Mouse (Mus musculus): ENCODE data around the gene Epha8.

The Epha8 gene

GRCm38 (mm10) chr4:136904767-136905539 lies 51.7 kb downstream of the Epha8 start:
- no peak for DNase-seq (ENCODE audit: low read depth)

GRCm38 (mm10) chr4:136899154-136899553 lies 57.5 kb downstream of the Epha8 start:
- peak; percentile 23 for DNase-seq (ENCODE audit: low read depth)

GRCm38 (mm10) chr4:136898637-136899036 lies 58.0 kb downstream of the Epha8 start, which contains the start of gene C1qa:
TSS of gene C1qa (minus strand) at chr4:136898803.
- no peak for DNase-seq (ENCODE audit: low read depth)

- DNase-seq (ENCODE audit: low read depth), result no peak
Measured at GRCm38 (mm10) chr4:136898084-136898598, 58.5 kb downstream of the Epha8 start.

GRCm38 (mm10) chr4:136896461-136896860 lies 60.2 kb downstream of the Epha8 start:
- no peak for DNase-seq (ENCODE audit: low read depth)

GRCm38 (mm10) chr4:136895861-136896260 lies 60.8 kb downstream of the Epha8 start:
- DNase-seq (ENCODE audit: low read depth), result no peak

- no peak for DNase-seq (ENCODE audit: low read depth)
Measured at GRCm38 (mm10) chr4:136894821-136895220, 61.8 kb downstream of the Epha8 start.

- DNase-seq (ENCODE audit: low read depth), result no peak
Measured at GRCm38 (mm10) chr4:136893691-136894543, 62.7 kb downstream of the Epha8 start.

- peak; percentile 76 for DNase-seq (ENCODE audit: low read depth)
Measured at GRCm38 (mm10) chr4:136892811-136893210, 63.8 kb downstream of the Epha8 start, which contains the start of gene C1qc. TSS of gene C1qc (minus strand) at chr4:136893065.

- no peak for DNase-seq (ENCODE audit: low read depth)
Measured at GRCm38 (mm10) chr4:136892371-136892770, 64.2 kb downstream of the Epha8 start.

GRCm38 (mm10) chr4:136891115-136891514 lies 65.5 kb downstream of the Epha8 start:
- DNase-seq (ENCODE audit: low read depth), result no peak

- DNase-seq (ENCODE audit: low read depth), result no peak
Measured at GRCm38 (mm10) chr4:136889981-136890380, 66.6 kb downstream of the Epha8 start.

- no peak for DNase-seq (ENCODE audit: low read depth)
Measured at GRCm38 (mm10) chr4:136887714-136888113, 68.9 kb downstream of the Epha8 start.

- no peak for DNase-seq (ENCODE audit: low read depth)
Measured at GRCm38 (mm10) chr4:136886101-136886500, 70.5 kb downstream of the Epha8 start, which contains the start of gene C1qb. TSS of gene C1qb (minus strand) at chr4:136886187.

Data from 416B (cell line).